Mouse (Mus musculus) lung, adult 2 months (tissue): ENCODE results near the gene Duoxa1. TPM values are rescaled to one million over a fixed set of nuclear protein-coding genes. Genes with fewer than 3 reads are reported as not detected.
"Not testable (repeated sequence)": the region's sequence is repeated elsewhere in the genome, so short reads cannot be mapped to it uniquely, and the experiment has no call there.

Experiments used
- DNase-seq: peaks from one replicate; pipeline ENCODE4 v3.0.0; 2022
- H3K4me1 ChIP-seq: fragments of 200-500 bp; 2 replicates; pipeline ENCODE4 v1.6.1; 2011; ENCODE audit warnings: low read length; ENCODE audit not compliant: control insufficient read depth, insufficient read depth
- H3K4me3 ChIP-seq: fragments of 200-500 bp; replicated peaks from 2 replicates; pipeline ENCODE3; 2011; ENCODE audit warnings: low read depth, mild to moderate bottlenecking, control low read depth, low read length; ENCODE audit errors: extremely low read depth
- CTCF ChIP-seq: fragments of 200-500 bp; IDR thresholded peaks from 2 replicates; pipeline ENCODE4 v1.5.1; 2011; ENCODE audit warnings: mild to moderate bottlenecking, low read length, control low read depth; ENCODE audit not compliant: insufficient read depth
- POLR2A ChIP-seq: fragments of 200-500 bp; IDR thresholded peaks from 2 replicates; pipeline ENCODE4 v1.6.1; 2011; ENCODE audit warnings: low read depth, mild to moderate bottlenecking, control low read depth, low read length, borderline replicate concordance; ENCODE audit errors: extremely low read depth
- WGBS: fragments of 180-500 bp; shearing (Covaris S2); methylation state at CpG from one replicate; pipeline ENCODE4 v1.1.7; 2018; 5-methylcytosine and 5-hydroxymethylcytosine counted together
- polyA plus RNA-seq: library from polyadenylated mRNA; depleted of rRNA; stranded (reverse); fragments of >200 nt; gene quantifications from 2 replicates; pipeline ENCODE4 v1.2.3, GENCODE M21; 2012

The Duoxa1 gene
- polyA plus RNA-seq, 1 experiment = 9.9 TPM

- H3K4me3 ChIP-seq = no peak overlapping the region
- no peak for DNase-seq
- WGBS = 64% methylated on average over 4 of the region's 4 CpGs
- peaks cover 4% of the 10 kb centered on the region for H3K4me1 ChIP-seq
- no peak for TF ChIP-seq POLR2A
- no peak for TF ChIP-seq CTCF
Measured at GRCm38 (mm10) chr2:122351931-122352329, 38.4 kb upstream of the Duoxa1 start.

GRCm38 (mm10) chr2:122351156-122351930 is 37.8 kb upstream of the Duoxa1 start:
- Histone ChIP-seq H3K4me3 (no peak overlapping the region), H3K4me1 (peaks cover 4% of the 10 kb centered on the region)
- no peak for DNase-seq
- WGBS = 67% methylated on average over 5 of the region's 5 CpGs
- TF ChIP-seq CTCF = no peak

- peak overlapping the region; percentile 51 for H3K4me3 ChIP-seq
- 13% methylated on average over 14 of the region's 14 CpGs for WGBS
- DNase-seq = no peak
- TF ChIP-seq CTCF (no peak), POLR2A (no peak)
- H3K4me1 ChIP-seq = peaks cover 4% of the 10 kb centered on the region
Measured at GRCm38 (mm10) chr2:122349136-122349785, 35.7 kb upstream of the Duoxa1 start.

GRCm38 (mm10) chr2:122348531-122349131 is 35.1 kb upstream of the Duoxa1 start:
- Histone ChIP-seq H3K4me3 (peak overlapping the region; percentile 66), H3K4me1 (peaks cover 4% of the 10 kb centered on the region)
- under 1% methylated on average over 63 of the region's 63 CpGs for WGBS
- peak; percentile 85 for DNase-seq
- TF ChIP-seq POLR2A (0 out of 2 replicates have a peak, but pooled peaks have one; percentile 39), CTCF (peak; percentile 19; the same call in 1 of the 2 replicates)

- no peak for DNase-seq
- Histone ChIP-seq H3K4me3 (no peak overlapping the region), H3K4me1 (peaks cover 4% of the 10 kb centered on the region)
- TF ChIP-seq CTCF = no peak
- no peak for TF ChIP-seq POLR2A
- 92% methylated on average over 3 of the region's 3 CpGs for WGBS
Measured at GRCm38 (mm10) chr2:122347257-122347656, 33.7 kb upstream of the Duoxa1 start.

GRCm38 (mm10) chr2:122346164-122346563 is 32.6 kb upstream of the Duoxa1 start:
- DNase-seq, H3K4me3 ChIP-seq, H3K4me1 ChIP-seq: not testable (repeated sequence)
- WGBS = 79% methylated on average over 6 of the region's 6 CpGs

- no peak for TF ChIP-seq POLR2A
- no peak for TF ChIP-seq CTCF
- DNase-seq = no peak
- H3K4me3 ChIP-seq = no peak overlapping the region
- H3K4me1 ChIP-seq = peaks cover 4% of the 10 kb centered on the region
- 63% methylated on average over 6 of the region's 6 CpGs for WGBS
Measured at GRCm38 (mm10) chr2:122345106-122345893, 31.8 kb upstream of the Duoxa1 start.

GRCm38 (mm10) chr2:122337291-122337690 is 23.8 kb upstream of the Duoxa1 start:
- 60% methylated on average over 21 of the region's 21 CpGs for WGBS
- DNase-seq = no peak
- H3K4me3 ChIP-seq = no peak overlapping the region
- no peak for TF ChIP-seq POLR2A
- TF ChIP-seq CTCF = no peak
- H3K4me1 ChIP-seq = no peaks in the 10 kb centered on the region

GRCm38 (mm10) chr2:122334170-122334569 is 20.6 kb upstream of the Duoxa1 start:
- 35% methylated on average over 3 of the region's 3 CpGs for WGBS
- no peaks in the 10 kb centered on the region for H3K4me1 ChIP-seq
- no peak overlapping the region for H3K4me3 ChIP-seq
- DNase-seq = no peak
- no peak for TF ChIP-seq CTCF
- TF ChIP-seq POLR2A = no peak

GRCm38 (mm10) chr2:122332222-122332621 is 18.7 kb upstream of the Duoxa1 start:
- Histone ChIP-seq H3K4me1 (no peaks in the 10 kb centered on the region), H3K4me3 (no peak overlapping the region)
- no peak for TF ChIP-seq CTCF
- no peak for TF ChIP-seq POLR2A
- DNase-seq = no peak
- WGBS = 71% methylated on average over 3 of the region's 3 CpGs

- not testable (repeated sequence) for H3K4me1 ChIP-seq, H3K4me3 ChIP-seq, DNase-seq
- WGBS = 69% methylated on average over 6 of the region's 6 CpGs
Measured at GRCm38 (mm10) chr2:122330317-122330716, 16.8 kb upstream of the Duoxa1 start.
